Mouse (Mus musculus): ENCODE data around the gene Olfm1. TPM values are rescaled to one million over a fixed set of nuclear protein-coding genes. Genes with fewer than 3 reads are reported as not detected.

The Olfm1 gene
- polyA plus RNA-seq, 1 experiment, result 2.1 TPM

GRCm38 (mm10) chr2:28219625-28220024, 26.8 kb downstream of the Olfm1 start:
- TF ChIP-seq POLR2A (IDR thresholded peaks at IDR 0.05; ENCODE audit: control insufficient read depth, low read depth, low read length) (no peak), CTCF (IDR thresholded peaks at IDR 0.05; ENCODE audit: control insufficient read depth, insufficient read depth, insufficient replicate concordance, low read depth, low read length) (no peak)
- no peaks in the 10 kb centered on the region for H3K27me3 ChIP-seq (ENCODE audit: control insufficient read depth, insufficient read depth, low read length)
- no peak overlapping the region for H3K27ac ChIP-seq (ENCODE audit: control insufficient read depth, insufficient read depth, low read depth, low read length)
- no peak overlapping the region for H3K4me3 ChIP-seq (ENCODE audit: control insufficient read depth, low read depth, low read length)
- H3K4me1 ChIP-seq (ENCODE audit: control insufficient read depth, insufficient read depth, low read length), result no peaks in the 10 kb centered on the region
- H3K36me3 ChIP-seq (ENCODE audit: control insufficient read depth, insufficient read depth, low read length), result no peaks in the 10 kb centered on the region

GRCm38 (mm10) chr2:28221803-28222202, 29.0 kb downstream of the Olfm1 start:
- TF ChIP-seq POLR2A (IDR thresholded peaks at IDR 0.05; ENCODE audit: control insufficient read depth, low read depth, low read length), result no peak
- TF ChIP-seq CTCF (IDR thresholded peaks at IDR 0.05; ENCODE audit: control insufficient read depth, insufficient read depth, insufficient replicate concordance, low read depth, low read length), result no peak
- H3K27ac ChIP-seq (ENCODE audit: control insufficient read depth, insufficient read depth, low read depth, low read length), result no peak overlapping the region
- H3K27me3 ChIP-seq (ENCODE audit: control insufficient read depth, insufficient read depth, low read length), result no peaks in the 10 kb centered on the region
- no peaks in the 10 kb centered on the region for H3K36me3 ChIP-seq (ENCODE audit: control insufficient read depth, insufficient read depth, low read length)
- H3K4me3 ChIP-seq (ENCODE audit: control insufficient read depth, low read depth, low read length), result no peak overlapping the region
- no peaks in the 10 kb centered on the region for H3K4me1 ChIP-seq (ENCODE audit: control insufficient read depth, insufficient read depth, low read length)

- H3K27me3 ChIP-seq (ENCODE audit: control insufficient read depth, insufficient read depth, low read length), result no peaks in the 10 kb centered on the region
- no peak overlapping the region for H3K4me3 ChIP-seq (ENCODE audit: control insufficient read depth, low read depth, low read length)
- H3K4me1 ChIP-seq (ENCODE audit: control insufficient read depth, insufficient read depth, low read length), result no peaks in the 10 kb centered on the region
- TF ChIP-seq POLR2A (IDR thresholded peaks at IDR 0.05; ENCODE audit: control insufficient read depth, low read depth, low read length), result no peak
- no peak for TF ChIP-seq CTCF (IDR thresholded peaks at IDR 0.05; ENCODE audit: control insufficient read depth, insufficient read depth, insufficient replicate concordance, low read depth, low read length)
- no peak overlapping the region for H3K27ac ChIP-seq (ENCODE audit: control insufficient read depth, insufficient read depth, low read depth, low read length)
- H3K36me3 ChIP-seq (ENCODE audit: control insufficient read depth, insufficient read depth, low read length), result no peaks in the 10 kb centered on the region
Measured at GRCm38 (mm10) chr2:28224819-28225218, 32.0 kb downstream of the Olfm1 start.

- no peak overlapping the region for H3K4me3 ChIP-seq (ENCODE audit: control insufficient read depth, low read depth, low read length)
- TF ChIP-seq POLR2A (IDR thresholded peaks at IDR 0.05; ENCODE audit: control insufficient read depth, low read depth, low read length) (no peak), CTCF (IDR thresholded peaks at IDR 0.05; ENCODE audit: control insufficient read depth, insufficient read depth, insufficient replicate concordance, low read depth, low read length) (no peak)
- H3K36me3 ChIP-seq (ENCODE audit: control insufficient read depth, insufficient read depth, low read length), result no peaks in the 10 kb centered on the region
- no peaks in the 10 kb centered on the region for H3K27me3 ChIP-seq (ENCODE audit: control insufficient read depth, insufficient read depth, low read length)
- no peak overlapping the region for H3K27ac ChIP-seq (ENCODE audit: control insufficient read depth, insufficient read depth, low read depth, low read length)
- H3K4me1 ChIP-seq (ENCODE audit: control insufficient read depth, insufficient read depth, low read length), result no peaks in the 10 kb centered on the region
Measured at GRCm38 (mm10) chr2:28225906-28226305, 33.1 kb downstream of the Olfm1 start.

GRCm38 (mm10) chr2:28226971-28227370, 34.2 kb downstream of the Olfm1 start:
- Histone ChIP-seq H3K4me3 (ENCODE audit: control insufficient read depth, low read depth, low read length) (no peak overlapping the region), H3K27ac (ENCODE audit: control insufficient read depth, insufficient read depth, low read depth, low read length) (no peak overlapping the region), H3K4me1 (ENCODE audit: control insufficient read depth, insufficient read depth, low read length) (no peaks in the 10 kb centered on the region), H3K36me3 (ENCODE audit: control insufficient read depth, insufficient read depth, low read length) (no peaks in the 10 kb centered on the region), H3K27me3 (ENCODE audit: control insufficient read depth, insufficient read depth, low read length) (no peaks in the 10 kb centered on the region)
- no peak for TF ChIP-seq CTCF (IDR thresholded peaks at IDR 0.05; ENCODE audit: control insufficient read depth, insufficient read depth, insufficient replicate concordance, low read depth, low read length)
- TF ChIP-seq POLR2A (IDR thresholded peaks at IDR 0.05; ENCODE audit: control insufficient read depth, low read depth, low read length), result no peak

GRCm38 (mm10) chr2:28227589-28228191, 34.9 kb downstream of the Olfm1 start:
- Histone ChIP-seq H3K4me1 (ENCODE audit: control insufficient read depth, insufficient read depth, low read length) (no peaks in the 10 kb centered on the region), H3K4me3 (ENCODE audit: control insufficient read depth, low read depth, low read length) (no peak overlapping the region), H3K27me3 (ENCODE audit: control insufficient read depth, insufficient read depth, low read length) (no peaks in the 10 kb centered on the region), H3K27ac (ENCODE audit: control insufficient read depth, insufficient read depth, low read depth, low read length) (no peak overlapping the region), H3K36me3 (ENCODE audit: control insufficient read depth, insufficient read depth, low read length) (no peaks in the 10 kb centered on the region)
- TF ChIP-seq CTCF (IDR thresholded peaks at IDR 0.05; ENCODE audit: control insufficient read depth, insufficient read depth, insufficient replicate concordance, low read depth, low read length) (no peak), POLR2A (IDR thresholded peaks at IDR 0.05; ENCODE audit: control insufficient read depth, low read depth, low read length) (no peak)

GRCm38 (mm10) chr2:28228364-28228763, 35.6 kb downstream of the Olfm1 start:
- Histone ChIP-seq H3K4me1 (ENCODE audit: control insufficient read depth, insufficient read depth, low read length) (no peaks in the 10 kb centered on the region), H3K36me3 (ENCODE audit: control insufficient read depth, insufficient read depth, low read length) (no peaks in the 10 kb centered on the region), H3K27me3 (ENCODE audit: control insufficient read depth, insufficient read depth, low read length) (no peaks in the 10 kb centered on the region), H3K4me3 (ENCODE audit: control insufficient read depth, low read depth, low read length) (no peak overlapping the region), H3K27ac (ENCODE audit: control insufficient read depth, insufficient read depth, low read depth, low read length) (no peak overlapping the region)
- TF ChIP-seq POLR2A (IDR thresholded peaks at IDR 0.05; ENCODE audit: control insufficient read depth, low read depth, low read length) (no peak), CTCF (IDR thresholded peaks at IDR 0.05; ENCODE audit: control insufficient read depth, insufficient read depth, insufficient replicate concordance, low read depth, low read length) (no peak)
